Mouse (Mus musculus) right cerebral cortex, adult 2 months (tissue): ENCODE measurements around the gene Ano2.

ENCODE experiments used
- DNase-seq, 2 experiments: peaks; one replicate each; pipeline ENCODE4 v3.0.0; 2021 to 2022; ENCODE audit warnings: low spot score in 2 of 2

Ano2 gene

DNA sequence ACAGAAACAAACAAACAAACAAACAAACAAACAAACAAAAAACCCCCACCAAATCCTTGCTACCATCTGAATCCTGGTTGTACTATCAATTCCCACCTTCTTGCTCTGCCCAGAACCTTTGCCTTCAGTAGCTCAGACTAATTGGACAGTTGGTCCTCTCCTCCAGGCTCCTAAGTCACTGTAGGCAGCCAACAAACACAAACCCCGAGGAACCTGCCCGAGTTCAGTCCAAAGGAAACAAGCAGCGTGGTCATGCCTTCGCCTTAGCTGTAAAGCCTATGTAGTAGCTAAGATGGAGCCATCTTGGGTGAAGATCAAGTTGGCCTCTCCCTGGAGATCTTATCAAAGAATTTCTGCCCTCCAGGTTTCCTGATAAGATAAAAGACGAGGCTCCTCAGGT is 362.9 kb downstream of the Ano2 start:
- no peak for DNase-seq

DNA sequence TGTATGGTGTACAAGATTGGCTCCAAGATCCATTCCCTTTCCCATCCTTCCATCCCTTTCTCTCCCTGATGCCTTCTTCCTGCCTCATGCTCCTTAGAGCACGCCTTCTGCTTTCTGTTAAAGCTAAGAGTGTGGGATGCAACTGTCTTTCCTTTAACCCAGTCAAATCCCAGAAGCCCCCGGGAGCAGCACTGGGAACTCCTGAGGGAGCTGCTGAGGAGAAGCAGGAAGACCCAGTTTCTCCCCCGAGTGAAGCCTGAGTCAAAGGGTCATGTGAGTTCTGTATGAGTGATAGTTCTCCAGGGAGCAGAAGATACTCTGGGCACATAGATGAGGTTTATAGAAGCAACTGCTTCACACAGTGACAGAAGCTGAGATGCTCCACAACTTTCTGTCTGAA is 367.5 kb downstream of the Ano2 start:
- no peak for DNase-seq

DNA sequence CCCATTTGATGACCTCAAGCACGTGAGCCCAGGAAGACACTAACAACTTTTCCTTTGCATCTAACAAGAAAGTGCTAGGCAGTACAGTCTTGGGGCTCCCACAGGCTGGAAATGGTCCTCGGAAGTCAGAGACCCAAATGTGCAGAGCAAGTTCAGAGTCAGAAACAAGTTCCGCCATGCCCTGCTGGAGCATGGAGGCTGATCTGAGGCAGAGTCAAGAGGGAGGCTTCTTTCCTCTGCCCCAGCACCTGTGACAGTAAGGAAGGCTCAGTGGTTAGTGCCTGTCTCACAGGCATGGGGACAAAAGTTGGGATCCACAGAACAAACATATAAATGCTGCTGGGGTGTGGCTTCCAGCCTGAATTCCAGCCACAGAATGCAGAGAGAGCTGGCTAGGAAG is 390.3 kb downstream of the Ano2 start:
- no peak for DNase-seq

DNA sequence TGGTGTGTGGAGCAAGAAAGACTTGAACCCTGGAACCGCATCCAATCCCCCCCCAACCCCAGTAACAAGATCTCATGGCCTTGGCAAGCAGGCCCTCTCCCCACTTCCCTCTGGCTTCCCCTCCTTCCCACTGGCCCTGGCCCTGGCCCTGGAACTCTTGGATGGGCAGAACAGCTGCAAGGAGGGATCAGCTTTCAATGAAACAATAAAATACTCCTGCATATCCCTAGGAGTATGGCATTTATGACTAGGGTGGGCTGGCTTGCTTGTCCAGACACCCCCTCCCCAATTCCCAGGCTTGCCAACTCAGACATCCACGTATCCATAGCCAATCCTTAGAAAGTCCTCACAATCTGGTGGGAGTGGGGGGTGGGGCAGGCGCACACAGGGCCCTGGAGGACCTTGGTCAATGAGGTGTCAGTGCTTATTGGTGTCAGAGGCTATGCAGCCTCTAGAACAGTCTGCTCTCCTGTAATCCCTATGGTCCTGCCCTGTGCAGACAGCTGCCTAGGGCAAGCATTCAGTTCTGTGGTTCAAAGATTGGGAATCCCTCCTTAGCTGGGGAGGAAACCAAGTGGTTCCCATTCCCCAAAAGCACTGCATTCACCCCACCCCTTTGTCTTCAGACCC is 396.2 kb downstream of the Ano2 start:
- no peak for DNase-seq

DNA sequence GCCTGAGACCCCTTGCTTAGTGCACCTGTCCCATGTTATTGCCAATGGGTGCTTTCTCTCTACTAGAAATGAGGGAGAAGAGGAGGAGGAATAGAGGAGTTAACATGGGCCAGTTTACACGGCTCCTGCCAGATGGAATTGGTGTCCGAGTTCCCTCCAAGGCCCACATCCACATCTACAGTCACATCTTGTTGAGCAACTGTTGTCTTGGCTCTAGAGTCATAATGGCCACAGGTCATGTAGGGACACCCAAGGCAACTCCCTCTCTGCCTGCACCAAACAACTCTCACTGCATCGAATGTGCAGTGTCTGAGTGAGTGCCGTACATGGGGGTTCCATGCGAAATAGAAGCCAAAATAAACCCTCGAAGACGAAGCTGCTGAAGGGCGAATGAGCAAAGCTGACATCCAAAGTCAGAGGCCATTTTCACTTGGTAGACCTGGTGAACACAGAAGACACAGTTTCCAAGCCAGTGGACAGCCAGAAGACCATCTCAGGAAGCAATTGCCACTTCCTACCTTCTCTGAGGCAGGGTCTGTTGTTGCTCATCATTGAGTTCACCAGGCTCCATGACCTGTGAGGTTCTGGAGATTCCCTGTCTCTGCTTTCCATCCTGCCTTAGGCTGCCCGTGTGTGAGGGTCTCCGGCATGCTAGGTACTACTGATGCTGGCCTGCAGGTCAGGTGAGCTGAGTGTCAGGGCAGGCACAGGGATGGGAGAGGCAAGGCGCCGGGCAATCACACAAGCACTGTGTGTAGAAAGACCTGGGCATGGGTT is 398.5 kb downstream of the Ano2 start:
- no peak for DNase-seq
